Mouse (Mus musculus): ENCODE results near the gene Dph7. TPM values are rescaled to one million over a fixed set of nuclear protein-coding genes. Genes with fewer than 3 reads are reported as not detected.
"Not testable (repeated sequence)": the region's sequence is repeated elsewhere in the genome, so short reads cannot be mapped to it uniquely, and the experiment has no call there.

Dph7 gene
- 10 to 100 TPM in 1 of 2 experiments, 1 to 10 TPM in 1; 8.3 to 10.6 TPM for total RNA-seq (2021)
- long read RNA-seq, experiment 1, transcript Dph7-201 (9 exons, 1,666 nt), result major isoform, 9 of 16 reads
- long read RNA-seq, experiment 1, partial matches to known transcripts, result 1 of 16 reads
- long read RNA-seq, experiment 1, other reads (novel, unspliced or antisense), result 6 of 16 reads
- long read RNA-seq, experiment 2, partial matches to known transcripts, result 0 of 12 reads
- long read RNA-seq, experiment 2, other reads (novel, unspliced or antisense), result 8 of 12 reads

DNA sequence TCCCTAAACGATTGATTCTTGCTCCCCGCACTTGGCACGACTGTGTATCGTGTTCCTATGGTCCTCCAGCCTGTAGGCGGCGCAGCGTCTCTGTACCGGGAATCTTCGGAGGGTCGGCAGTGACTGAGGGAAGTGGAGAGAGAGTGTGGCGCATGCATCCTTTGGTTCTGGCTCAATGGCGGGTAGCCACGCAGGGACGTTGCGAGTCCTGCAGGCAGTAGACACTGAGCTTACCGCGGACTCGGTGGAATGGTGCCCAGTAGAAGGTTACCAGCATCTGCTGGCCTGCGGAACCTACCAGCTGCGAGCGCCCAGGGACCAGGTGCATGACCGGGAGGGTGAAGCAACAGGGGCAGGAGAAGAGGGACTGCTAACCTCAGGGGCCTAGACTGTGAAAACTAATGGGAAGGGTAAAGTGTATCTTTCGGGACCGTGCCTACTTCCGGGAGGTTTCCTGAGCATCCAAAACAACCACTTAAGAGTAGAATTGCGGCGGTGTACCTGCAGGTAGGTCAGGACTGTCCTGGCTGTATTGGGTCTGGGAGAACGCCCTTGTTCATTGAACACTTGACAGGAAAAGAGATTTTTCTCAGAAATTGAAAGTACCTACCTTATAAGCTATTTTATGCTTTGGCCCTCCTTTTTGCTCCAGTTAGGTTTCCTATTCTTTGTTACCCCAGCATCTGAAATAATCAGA is at the start of gene Dph7:
Dph7 (plus strand) TSS at position 97 of the 697 bp plus-strand sequence.
- peak; percentile 69 to 87 for DNase-seq (ENCODE audit: low spot score in 2 of 2)

DNA sequence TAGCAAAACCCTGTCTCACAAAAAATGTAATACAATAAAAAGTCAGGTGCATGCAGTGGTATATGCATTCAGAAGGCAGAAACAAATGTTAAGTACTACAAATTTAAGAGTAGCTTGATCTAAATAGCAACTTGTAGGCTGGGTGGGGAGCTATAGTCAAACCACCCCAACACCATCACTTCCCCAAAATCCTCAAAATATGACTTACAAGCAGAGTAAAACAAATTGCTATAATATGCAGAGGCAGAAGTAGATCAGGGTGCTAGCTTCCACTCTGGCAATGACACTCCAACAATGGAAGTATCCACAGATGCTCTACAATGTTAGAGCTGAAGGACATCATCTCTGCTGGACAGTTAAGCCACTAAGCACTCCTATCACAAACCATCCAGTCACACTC is 49.6 kb upstream of the Dph7 start:
- DNase-seq (ENCODE audit: low spot score in 2 of 2), result no peak

DNA sequence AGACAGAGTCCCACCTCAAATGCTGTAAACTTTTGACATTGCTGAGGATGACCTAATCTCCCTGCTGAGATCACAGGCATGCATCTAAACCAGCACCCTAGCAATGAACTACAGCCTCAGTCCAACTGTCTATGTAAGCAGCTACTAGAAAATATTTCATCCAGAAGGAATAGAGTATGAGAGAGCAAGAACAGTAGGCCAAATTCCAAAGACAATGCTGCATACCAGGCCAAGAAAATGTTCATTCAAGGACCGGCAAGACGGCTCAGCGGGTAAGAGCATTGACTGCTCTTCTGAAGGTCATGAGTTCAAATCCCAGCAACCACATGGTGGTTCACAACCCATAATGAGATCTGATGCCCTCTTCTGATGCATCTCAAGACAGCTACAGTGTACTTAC is 47.4 kb upstream of the Dph7 start:
- DNase-seq (ENCODE audit: low spot score in 2 of 2), result no peak

DNA sequence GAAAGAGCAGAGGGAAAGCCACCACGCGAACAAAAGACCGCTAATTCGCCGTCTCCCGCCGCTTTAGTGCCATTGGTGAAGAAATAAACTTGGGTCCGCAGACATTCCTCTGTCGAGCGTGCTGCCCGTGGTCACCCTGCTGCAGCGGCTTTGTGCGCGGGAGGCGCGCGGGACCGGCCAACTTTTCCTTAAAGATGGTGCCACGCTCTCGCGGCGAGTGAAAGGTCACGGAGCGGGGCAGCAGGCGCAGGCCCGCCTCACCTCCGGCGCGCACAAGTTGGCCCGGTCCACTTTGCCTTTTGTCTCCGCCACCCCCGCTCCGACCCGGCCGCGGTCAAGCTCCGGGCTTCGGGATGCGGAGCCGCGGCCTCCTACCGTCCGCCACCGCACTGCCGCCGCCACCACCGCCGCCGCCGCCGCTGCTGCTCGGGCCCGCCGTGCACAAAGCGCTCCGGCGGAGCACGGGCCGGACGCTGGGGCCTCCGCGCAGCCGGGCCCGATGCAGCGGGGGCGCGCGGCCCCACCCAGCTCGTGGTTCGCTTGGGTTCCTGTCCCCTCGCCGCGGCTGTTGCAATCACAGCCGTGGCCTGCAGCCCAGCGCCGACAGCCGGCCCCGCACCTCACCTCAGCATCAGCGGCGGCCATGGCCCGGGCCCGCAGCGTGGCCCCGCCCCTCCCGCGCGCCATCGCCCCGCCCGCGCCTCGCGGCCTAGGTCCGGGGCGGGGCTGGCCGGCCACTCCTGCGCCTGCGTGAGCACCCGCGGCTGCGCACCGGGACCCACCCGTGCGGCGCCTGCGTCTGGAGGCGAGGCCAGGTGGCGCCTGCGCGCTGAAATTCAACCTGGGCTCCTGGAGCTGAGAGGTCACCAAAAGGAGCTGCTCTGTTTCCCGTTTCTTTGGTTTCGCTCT is 43.0 kb upstream of the Dph7 start, which contains the start of gene Ehmt1:
Ehmt1 (minus strand) TSS at position 685 of the 909 bp plus-strand sequence.
- peak; percentile 93 for DNase-seq (ENCODE audit: low spot score in 2 of 2)

DNA sequence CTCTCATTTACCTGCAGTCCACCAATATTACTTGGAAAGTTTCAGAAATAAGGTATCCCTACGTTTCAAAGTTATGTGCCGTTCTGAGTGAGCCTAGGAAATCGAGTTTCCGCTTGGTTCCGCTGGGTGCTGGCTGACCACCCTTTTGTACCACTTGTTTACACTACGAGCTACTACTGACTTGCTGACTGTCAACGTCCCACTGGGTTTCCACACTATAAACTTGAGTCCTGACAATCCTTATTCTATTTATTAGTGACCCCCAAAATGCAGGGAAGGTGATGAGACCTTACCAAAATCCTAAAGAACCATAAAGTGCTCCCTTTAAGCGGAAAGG is 42.4 kb upstream of the Dph7 start:
- DNase-seq (ENCODE audit: low spot score in 2 of 2), result no peak

DNA sequence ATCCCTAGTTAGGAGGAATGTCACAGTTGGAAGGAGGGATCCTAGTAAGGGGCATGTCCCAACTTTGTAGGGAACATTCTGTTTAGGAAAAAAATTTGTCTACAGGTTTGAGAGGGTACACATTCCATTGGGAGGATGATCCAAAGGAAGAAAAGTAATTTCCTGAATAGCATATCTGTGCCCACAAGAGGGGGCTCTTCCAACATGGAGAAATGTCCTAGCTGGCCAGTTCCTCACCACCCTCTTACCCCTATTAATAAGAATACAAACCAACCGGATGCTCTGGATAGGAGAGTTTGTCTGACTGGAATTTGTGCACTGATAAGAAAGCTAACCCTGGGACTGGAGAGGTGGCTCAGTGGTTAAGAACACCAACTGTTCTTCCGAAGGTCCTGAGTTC is 38.6 kb upstream of the Dph7 start:
- DNase-seq (ENCODE audit: low spot score in 2 of 2), result no peak

DNA sequence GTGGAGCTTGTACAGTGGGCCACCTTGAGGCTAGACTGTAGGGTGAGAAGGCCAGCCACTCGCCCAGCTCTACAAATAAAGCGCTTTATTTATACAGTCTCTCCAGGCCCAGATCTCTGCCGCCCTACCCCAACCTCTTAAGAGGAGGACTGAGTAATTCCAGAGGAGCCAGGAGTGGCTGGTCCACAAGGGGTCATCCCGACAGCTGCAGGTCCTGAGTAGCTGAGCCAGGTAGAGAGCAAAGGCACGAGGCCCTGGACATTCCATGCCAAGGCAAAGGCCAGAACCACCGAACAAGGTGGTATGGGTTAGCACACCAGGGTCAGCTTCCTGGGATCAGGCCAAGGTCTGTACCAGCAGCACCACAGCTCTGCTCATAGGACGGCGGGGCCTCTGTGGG is 36.9 kb upstream of the Dph7 start:
- no peak for DNase-seq (ENCODE audit: low spot score in 2 of 2)

DNA sequence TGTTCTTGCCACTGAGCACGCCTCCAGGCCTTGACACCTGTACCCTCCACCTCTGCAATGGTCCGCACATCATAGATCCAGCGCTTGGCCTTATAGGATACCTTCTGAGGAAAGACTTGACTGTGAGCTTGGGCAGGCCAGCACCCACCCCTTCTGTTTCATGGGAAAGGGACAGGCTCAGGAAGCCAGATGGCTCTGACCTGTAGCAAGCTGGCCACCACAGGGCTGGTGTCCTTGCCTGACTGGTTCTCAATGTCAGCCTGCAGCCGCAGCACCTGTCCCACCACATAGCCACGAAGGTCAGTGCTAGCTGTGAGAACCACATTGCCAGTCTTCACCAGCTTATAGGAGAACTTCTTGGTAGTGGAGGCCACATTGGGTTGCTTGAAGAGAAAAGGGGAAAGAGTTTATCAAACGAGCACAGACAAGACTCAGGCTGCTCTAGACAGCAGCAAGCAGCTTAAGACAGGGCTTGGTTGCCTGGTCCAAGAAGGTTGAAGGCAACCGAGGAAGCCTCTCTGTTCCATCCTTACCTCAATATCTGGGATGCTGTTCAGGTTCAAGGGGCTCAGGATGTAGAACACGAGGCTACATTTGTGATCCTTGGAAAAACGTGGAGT is 35.7 kb upstream of the Dph7 start:
- DNase-seq (ENCODE audit: low spot score in 2 of 2), result no peak

DNA sequence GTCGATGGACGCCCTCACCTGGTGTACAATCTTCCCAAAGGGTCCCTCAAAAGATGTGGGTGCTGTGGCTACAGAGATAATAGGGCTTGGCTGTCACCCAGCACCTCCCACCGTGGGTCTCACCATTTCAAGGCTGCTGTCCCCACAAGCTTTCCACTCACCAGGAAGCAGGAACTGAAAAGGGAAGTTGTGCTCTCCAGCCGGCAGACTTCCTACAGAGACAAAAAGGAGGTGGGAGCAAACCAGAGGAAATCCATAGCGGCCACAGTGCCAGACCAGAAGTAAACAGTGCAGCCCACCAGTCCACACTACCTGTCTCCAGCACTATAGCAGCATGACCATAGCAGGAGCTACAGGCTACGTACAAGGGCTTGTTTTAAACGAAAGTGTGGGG is 35.2 kb upstream of the Dph7 start:
- no peak for DNase-seq (ENCODE audit: low spot score in 2 of 2)

DNA sequence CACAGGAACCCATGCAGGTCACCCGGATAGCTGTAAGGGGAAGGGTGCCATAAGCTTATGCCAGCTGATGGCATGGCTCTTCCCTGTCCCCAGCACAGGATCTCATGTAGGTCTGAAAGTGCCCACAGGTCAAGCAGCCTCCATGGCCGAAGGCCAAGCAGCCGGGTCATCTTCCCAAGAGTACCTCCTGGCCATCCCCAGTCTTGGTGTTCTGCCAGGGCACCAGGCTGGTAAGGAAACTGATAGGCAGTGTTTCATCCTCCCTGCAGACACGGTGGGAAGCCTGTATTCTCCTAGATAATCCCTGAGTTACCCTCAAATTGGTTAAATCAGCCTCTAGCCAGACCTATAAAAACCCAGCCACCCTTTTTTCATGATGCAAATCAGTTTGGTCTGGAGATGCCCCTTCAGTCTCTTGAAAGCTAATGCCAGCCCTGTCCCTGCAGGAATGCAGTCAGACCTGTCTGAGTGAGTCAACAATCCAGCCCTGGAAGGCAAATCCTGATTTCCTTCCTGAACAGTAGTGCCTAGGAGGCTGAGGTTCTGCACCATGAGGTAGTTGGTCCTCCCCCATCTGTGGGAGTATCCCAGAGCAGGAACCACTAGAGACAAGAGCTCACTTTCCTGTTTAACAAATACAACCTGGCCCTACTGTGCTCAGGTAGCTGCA is 34.3 kb upstream of the Dph7 start:
- no peak for DNase-seq (ENCODE audit: low spot score in 2 of 2)

DNA sequence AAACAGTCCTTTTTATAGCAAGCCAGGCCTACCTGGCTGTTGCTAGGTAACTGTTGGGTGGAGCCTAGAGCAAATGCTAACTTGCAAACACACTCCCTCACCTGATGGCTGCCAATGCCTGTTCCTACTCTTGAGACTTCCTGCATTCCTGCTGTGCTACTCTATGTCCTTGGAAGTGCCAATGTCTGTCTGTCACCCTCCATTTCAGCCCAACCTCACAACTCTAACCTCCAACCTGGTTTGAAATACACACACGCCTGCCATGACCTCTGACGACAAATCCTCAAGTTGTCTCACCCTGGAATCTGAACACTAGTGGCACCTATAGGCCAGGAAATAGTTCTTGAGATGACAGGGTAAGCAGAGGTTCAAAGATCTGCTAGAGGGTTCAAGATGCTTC is 33.1 kb upstream of the Dph7 start:
- no peak for DNase-seq (ENCODE audit: low spot score in 2 of 2)

DNA sequence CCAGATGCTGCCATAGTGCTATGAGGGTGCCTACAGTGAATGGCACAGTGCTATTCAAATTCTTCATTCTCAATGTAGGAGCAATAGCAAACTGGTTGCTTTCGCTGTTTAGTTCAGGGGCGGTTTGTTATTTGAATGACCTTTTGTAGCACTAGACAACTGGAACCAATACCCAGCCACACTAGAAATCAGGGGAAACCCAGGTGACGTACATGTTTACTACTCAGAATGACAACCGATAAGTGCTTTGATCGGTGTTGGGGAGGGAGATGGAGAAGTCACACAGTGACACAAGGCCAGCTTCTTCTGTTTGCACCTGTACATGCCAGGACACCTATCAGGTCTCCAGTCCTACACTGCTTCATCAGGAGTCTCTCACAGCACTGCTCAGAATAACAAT is 32.6 kb upstream of the Dph7 start:
- DNase-seq (ENCODE audit: low spot score in 2 of 2), result no peak

DNA sequence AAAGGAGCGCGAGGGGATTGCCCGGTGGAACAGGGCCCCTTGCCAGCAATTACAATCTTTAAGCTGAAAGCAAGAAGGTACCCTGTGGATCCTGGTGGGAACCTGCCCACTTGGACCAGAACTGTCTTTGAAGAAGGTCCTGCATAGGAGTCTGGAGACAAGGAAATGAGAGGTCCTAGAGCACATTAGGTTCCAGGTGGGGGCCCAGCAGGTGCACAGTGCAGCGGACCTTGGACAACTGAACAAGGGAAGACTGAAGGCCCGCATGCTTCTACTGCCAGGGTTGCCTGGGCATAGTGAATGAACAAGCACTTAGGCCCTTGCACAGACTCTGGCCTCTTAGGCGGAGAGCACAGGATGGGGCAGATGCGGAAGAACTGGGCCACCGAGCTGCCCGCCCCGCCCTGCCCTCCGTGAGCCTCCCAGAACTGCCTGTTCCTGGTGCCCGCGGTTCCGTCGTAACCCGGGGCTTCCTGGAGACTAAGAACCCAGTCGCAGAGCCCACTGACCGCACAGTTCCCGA is 27.7 kb upstream of the Dph7 start:
- peak in 1 of 2 experiments; percentile 15 for DNase-seq (ENCODE audit: low spot score in 2 of 2)

DNA sequence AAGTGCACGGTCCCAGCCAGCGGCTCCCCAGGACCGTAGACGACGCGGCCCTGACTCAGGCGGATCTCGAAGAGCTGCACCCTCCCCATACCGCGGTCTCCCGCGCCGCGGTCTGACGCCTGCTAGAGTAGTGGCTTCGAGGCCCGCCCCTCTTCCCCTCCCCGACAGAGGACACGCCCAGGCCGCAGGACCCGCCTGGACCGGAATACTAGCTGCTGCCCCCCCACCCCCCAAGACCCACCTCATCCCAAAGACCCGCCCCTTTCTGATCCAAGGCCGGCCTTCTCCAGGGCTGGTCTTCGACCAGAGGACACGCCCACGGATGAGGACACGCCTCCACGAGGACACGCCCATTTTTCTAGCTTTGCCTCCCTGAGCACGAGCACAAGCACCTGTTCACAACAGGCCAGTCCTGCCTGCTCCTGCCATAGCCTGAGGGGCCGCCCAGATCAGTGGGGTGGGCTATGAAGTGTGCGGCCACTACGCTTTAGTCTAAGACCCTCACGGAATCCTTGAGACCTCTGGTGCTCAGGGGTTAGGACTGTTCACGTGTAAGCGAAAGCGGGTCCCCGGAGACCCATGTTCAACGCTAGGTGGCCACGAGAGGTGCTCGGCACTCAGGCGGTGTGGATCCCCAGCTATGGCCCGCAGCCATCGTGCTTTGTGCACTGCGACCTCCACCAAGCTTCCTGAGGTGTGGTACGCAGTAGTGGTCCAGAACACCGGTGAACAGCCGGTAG is 27.0 kb upstream of the Dph7 start, which contains the start of gene Arrdc1:
Arrdc1 (minus strand) TSS at position 196 of the 740 bp plus-strand sequence.
- peak; percentile 76 to 86 for DNase-seq (ENCODE audit: low spot score in 2 of 2)

DNA sequence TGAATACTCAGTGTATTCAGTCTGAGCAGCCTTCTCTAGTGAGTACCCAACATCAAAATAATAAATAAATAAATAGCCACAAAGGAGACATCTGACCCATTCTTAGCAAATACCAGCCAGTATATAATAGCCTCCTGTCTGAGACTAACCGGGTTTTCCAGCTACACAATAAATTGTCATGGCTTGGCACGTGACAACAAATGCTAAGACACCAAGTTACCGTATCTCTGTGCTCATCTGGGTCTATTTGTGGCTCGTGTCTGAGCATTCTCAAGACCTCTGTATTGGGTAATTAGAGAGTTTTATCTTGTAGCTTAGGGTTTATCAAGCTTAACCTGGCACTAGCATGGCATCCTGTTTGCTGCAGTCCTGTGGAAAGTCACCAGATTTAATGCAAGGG is 20.1 kb upstream of the Dph7 start:
- DNase-seq (ENCODE audit: low spot score in 2 of 2), result no peak

DNA sequence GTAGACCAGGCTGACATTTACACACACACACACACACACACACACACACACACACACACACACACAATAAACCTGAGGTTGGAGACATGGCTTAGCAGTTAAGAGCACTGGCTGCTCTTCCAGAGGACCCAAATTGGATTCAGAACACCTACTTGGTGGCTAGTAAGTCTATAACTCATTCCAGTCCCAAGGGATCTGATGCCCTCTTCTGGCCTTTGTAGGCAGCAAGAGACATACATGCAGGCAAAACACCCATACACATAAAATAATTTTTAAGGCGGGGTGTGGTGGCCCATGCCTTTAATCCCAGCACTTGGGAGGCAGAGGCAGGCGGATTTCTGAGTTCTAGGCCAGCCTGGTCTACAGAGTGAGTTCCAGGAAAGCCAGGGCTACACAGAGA is 17.9 kb upstream of the Dph7 start:
- not testable (repeated sequence) for DNase-seq (ENCODE audit: low spot score in 2 of 2)

DNA sequence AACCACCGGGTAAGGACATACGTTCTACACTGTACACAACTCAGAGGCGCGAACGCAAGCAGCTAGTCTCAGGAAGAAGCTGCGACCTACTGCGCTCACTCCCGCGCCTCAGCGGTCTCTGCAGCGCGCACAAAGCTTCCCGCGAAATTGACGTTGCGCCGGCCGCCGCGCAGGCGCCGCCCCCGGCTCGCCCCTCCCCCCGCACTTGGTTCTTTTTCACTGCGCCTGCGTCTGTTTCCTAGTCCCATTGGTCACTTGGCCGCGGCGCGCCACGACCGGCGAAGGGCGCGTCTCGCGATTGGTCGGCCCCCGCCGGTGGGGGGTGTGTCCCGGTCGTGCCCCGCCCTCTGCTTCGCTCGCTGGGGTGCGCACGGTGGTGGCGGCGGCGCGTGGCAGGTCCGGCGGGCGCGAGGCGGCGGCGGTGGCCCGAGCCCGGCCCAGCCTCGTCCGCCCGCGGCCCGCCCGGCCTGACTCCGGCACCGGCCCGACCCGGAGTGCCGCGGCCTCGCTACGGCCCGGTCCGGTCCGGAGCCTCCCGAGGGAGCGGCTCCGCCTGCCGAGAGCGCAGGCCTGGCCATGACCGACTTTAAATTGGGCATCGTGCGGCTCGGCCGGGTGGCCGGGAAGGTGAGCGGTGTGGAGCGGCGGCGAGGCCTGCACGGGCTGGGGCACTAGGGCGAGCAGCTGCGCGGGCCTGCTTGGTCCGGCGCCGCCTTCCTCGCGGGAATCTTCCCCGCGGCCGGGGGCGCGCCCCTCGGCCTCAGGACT is 12.6 kb upstream of the Dph7 start, which contains the start of gene Zmynd19:
Zmynd19 (plus strand) TSS at position 372 of the 768 bp plus-strand sequence.
- DNase-seq (ENCODE audit: low spot score in 2 of 2), result peak; percentile 98 to 99

DNA sequence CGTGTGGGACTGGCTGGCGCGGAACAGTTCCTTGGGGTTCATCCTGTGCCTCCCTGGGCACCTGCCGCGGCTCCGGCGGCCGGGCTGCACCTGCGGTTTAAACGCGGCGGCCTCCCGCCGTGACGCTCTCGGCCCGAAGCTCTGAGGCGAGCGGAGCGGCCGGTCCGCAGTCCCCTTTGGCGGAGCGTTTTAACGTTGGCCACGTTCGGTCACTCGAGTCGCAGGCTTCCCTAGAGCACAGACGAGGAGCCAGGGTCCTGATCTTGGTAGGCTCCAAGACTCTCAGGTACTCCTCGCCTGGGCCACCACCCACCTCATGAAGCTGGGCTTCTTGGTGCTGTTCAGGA is 12.0 kb upstream of the Dph7 start:
- no peak for DNase-seq (ENCODE audit: low spot score in 2 of 2)

DNA sequence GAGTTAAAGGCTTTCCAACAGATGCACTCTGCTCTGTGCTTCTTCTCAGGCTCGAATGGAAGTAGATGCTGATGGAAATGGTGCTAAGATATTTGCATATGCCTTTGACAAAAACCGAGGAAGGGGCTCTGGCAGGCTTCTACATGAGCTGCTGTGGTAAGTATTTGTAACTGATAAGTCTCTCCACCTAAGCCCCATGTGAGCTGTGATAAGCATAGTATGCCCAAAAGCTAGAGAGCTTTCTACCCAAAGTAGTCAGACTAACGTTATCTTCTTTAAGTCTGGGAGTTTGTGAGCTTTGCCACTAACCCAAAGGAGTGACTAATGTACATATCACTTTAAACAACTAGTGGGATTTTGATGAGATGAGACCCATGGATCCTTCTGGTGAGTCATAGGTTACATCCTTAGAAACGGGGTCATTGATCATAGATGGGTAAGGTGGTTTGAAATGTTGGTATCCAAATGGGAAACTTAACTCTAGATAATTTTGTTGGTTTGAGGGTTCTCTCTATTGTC is 9.6 kb upstream of the Dph7 start:
- DNase-seq (ENCODE audit: low spot score in 2 of 2), result no peak
